Mouse (Mus musculus): ENCODE data around the gene Ovol3. TPM values are rescaled to one million over a fixed set of nuclear protein-coding genes. Genes with fewer than 3 reads are reported as not detected.
A peak's percentile ranks its signal among the peaks of the same experiment; 100 is the strongest.
"Not testable (repeated sequence)": the region's sequence is repeated elsewhere in the genome, so short reads cannot be mapped to it uniquely, and the experiment has no call there.

Ovol3 gene
- polyA plus RNA-seq, 1 experiment from 2014 or later = not detected

- H3K9ac ChIP-seq (ENCODE audit: low read depth, low read length); H3K4me3 ChIP-seq (ENCODE audit: low read depth, low read length); H3K27ac ChIP-seq (ENCODE audit: low read length); H3K4me2 ChIP-seq (ENCODE audit: low read length); H3K9me3 ChIP-seq (replicated peaks; ENCODE audit: control insufficient read depth, low read length, poor library complexity, severe bottlenecking); ATAC-seq; H3K36me3 ChIP-seq (ENCODE audit: control insufficient read depth, insufficient read depth, low read length); H3K4me1 ChIP-seq (ENCODE audit: control insufficient read depth, insufficient read depth, low read length); H3K27me3 ChIP-seq (ENCODE audit: control insufficient read depth, insufficient read depth, low read depth, low read length): not testable (repeated sequence)
- WGBS = 94% methylated on average over 5 of the region's 5 CpGs
These were observed 34.9 kb downstream of the Ovol3 start for GRCm38 (mm10) chr7:30200661-30201060.

DNA sequence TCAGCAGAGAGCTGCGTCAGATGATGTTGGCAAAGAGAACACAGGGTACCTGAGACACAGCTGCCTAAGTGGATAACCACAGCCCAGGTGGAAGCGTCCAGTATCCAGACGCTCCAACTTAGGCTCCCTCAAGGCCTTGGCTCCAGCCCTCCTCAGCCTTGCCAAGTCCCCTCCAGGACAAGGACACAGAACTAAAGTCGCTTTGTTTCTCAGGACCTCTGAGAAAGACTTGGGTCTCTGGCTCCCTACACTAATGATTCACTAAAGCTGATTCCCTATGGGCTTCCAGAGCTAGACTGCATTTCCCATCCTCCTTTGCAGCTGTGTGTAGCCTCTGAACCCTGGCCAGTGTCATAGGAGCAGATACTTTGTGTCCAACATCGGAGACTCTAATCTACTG lies 35.3 kb downstream of the Ovol3 start:
- 81% methylated on average over 5 of the region's 5 CpGs for WGBS
- ATAC-seq = no peak

DNA sequence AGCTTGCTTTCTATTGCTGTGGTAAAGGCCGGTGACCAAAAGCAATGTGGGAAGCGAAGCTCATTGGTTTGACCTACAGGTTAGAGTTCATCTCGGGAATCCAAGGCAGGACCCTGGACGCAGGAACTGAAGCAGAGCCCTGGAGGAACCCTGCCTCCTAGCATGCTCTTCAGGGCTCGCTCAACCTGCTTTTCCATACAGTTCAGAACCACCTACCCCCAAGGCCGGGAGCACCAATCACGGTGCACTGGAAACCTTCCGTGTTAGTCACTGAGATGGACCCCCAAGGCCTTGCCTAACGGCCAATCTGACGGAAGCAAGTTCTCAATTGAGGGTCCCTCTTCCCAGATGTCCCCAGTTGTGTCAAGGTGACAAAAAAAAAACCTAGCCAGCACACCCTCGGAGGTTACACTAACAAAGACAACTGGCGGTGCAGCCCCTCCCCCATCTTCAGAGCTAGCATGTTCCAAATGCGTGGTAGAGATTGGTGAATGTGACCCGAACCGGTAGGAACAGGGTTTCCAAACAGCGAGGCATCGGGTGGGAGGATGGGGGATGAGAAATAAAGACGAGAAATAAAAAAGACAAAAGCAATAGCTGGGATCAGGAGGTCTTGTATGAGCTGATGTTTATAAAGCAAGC lies 35.9 kb downstream of the Ovol3 start:
- Histone ChIP-seq H3K27ac (ENCODE audit: low read length) (no peak overlapping the region), H3K27me3 (ENCODE audit: control insufficient read depth, insufficient read depth, low read depth, low read length) (no peaks in the 10 kb centered on the region), H3K9ac (ENCODE audit: low read depth, low read length) (no peak overlapping the region), H3K4me3 (ENCODE audit: low read depth, low read length) (no peak overlapping the region), H3K4me1 (ENCODE audit: control insufficient read depth, insufficient read depth, low read length) (peaks cover 6% of the 10 kb centered on the region; the same call in 1 of the 2 replicates), H3K4me2 (ENCODE audit: low read length) (no peak overlapping the region), H3K9me3 (replicated peaks; ENCODE audit: control insufficient read depth, low read length, poor library complexity, severe bottlenecking) (no peaks in the 10 kb centered on the region), H3K36me3 (ENCODE audit: control insufficient read depth, insufficient read depth, low read length) (no peaks in the 10 kb centered on the region)
- 80% methylated on average over 18 of the region's 18 CpGs for WGBS
- ATAC-seq = no peak

More for the DNA sequence above, 35.3 kb downstream of the Ovol3 start:
- Histone ChIP-seq H3K9ac (ENCODE audit: low read depth, low read length) (no peak overlapping the region), H3K9me3 (replicated peaks; ENCODE audit: control insufficient read depth, low read length, poor library complexity, severe bottlenecking) (no peaks in the 10 kb centered on the region), H3K4me1 (ENCODE audit: control insufficient read depth, insufficient read depth, low read length) (peaks cover 5% of the 10 kb centered on the region; the same call in 1 of the 2 replicates), H3K4me3 (ENCODE audit: low read depth, low read length) (no peak overlapping the region), H3K27me3 (ENCODE audit: control insufficient read depth, insufficient read depth, low read depth, low read length) (no peaks in the 10 kb centered on the region), H3K36me3 (ENCODE audit: control insufficient read depth, insufficient read depth, low read length) (no peaks in the 10 kb centered on the region), H3K4me2 (ENCODE audit: low read length) (no peak overlapping the region), H3K27ac (ENCODE audit: low read length) (no peak overlapping the region)

DNA sequence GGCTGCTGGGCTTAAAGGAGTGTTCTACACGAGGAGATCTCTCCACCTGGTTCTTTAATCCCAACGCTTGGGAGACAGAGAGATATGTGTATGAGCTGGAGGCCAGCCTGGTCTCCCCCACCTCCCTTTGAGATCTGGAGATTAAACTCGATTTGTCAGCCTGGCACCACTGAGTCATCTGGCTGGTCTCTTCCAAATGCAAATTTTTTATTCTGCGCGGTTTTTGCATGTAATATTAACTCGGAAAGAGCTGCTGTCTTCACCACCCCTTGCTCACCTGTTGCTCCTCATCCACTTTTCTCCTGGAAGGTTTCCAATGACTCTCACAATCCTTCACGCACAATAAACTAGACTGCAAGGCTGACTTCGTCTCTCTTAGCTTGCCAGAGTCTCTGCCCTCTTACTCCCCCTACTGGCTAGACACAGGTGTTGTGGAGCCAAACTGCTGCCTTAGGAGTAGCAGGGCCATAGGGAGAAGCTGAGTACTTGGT lies 37.0 kb downstream of the Ovol3 start, which contains the start of gene Capns1:
Gene Capns1, minus strand, starts transcription at position 331 of the 491 bp plus-strand sequence.
- H3K4me3 ChIP-seq (ENCODE audit: low read depth, low read length) = peak within 1 kb of the TSS; percentile 5; the same call in 1 of the 2 replicates

DNA sequence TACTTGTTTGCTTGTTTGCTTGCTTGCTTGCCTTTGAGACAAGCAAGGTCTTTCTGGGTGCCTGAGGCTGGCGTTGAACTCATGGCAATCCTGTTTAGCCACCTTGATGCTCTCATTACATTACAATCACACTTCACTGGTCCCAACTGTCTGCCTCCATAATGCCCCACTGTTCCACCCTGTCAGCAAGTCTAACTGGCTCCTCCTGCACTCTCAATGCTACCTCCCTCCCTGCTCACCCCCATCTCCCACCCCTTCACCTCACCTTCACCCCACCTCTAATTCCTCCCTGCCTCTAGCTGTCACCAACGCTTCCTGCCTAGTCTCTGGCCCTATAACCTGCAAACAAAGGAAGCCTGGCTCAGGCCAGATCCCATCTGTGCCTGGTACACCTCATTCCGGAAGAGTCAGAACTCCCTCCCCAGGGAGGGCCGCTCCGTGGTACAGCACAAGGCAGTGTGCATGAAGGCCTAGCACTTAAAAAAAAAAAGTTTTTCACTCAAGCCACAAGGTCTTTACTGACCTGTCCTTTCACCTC lies 37.9 kb downstream of the Ovol3 start:
- no peaks in the 10 kb centered on the region for H3K27me3 ChIP-seq (ENCODE audit: control insufficient read depth, insufficient read depth, low read depth, low read length)
- peaks cover 14% of the 10 kb centered on the region for H3K4me1 ChIP-seq (ENCODE audit: control insufficient read depth, insufficient read depth, low read length)
- no peak overlapping the region for H3K4me3 ChIP-seq (ENCODE audit: low read depth, low read length)
- H3K9ac ChIP-seq (ENCODE audit: low read depth, low read length) = no peak overlapping the region
- H3K4me2 ChIP-seq (ENCODE audit: low read length) = no peak overlapping the region
- ATAC-seq = no peak
- no peaks in the 10 kb centered on the region for H3K36me3 ChIP-seq (ENCODE audit: control insufficient read depth, insufficient read depth, low read length)
- no peaks in the 10 kb centered on the region for H3K9me3 ChIP-seq (replicated peaks; ENCODE audit: control insufficient read depth, low read length, poor library complexity, severe bottlenecking)
- WGBS = 73% methylated on average over 5 of the region's 5 CpGs
- no peak overlapping the region for H3K27ac ChIP-seq (ENCODE audit: low read length)

More for the DNA sequence above, 37.0 kb downstream of the Ovol3 start, which contains the start of gene Capns1:
- Histone ChIP-seq H3K4me2 (ENCODE audit: low read length) (peak within 1 kb of the TSS; percentile 26), H3K27me3 (ENCODE audit: control insufficient read depth, insufficient read depth, low read depth, low read length) (no peaks in the 10 kb centered on the region), H3K27ac (ENCODE audit: low read length) (no peak within 1 kb of the TSS), H3K4me1 (ENCODE audit: control insufficient read depth, insufficient read depth, low read length) (peaks cover 6% of the 10 kb centered on the region; the same call in 1 of the 2 replicates), H3K9me3 (replicated peaks; ENCODE audit: control insufficient read depth, low read length, poor library complexity, severe bottlenecking) (no peaks in the 10 kb centered on the region), H3K36me3 (ENCODE audit: control insufficient read depth, insufficient read depth, low read length) (no peaks in the 10 kb centered on the region), H3K9ac (ENCODE audit: low read depth, low read length) (0 out of 2 replicates have a peak within 1 kb of the TSS, but pooled peaks have one; percentile 0)
- 5% methylated on average over 8 of the region's 8 CpGs for WGBS
- no peak for ATAC-seq

- ATAC-seq = no peak
- Histone ChIP-seq H3K4me3 (ENCODE audit: low read depth, low read length) (no peak overlapping the region), H3K27ac (ENCODE audit: low read length) (no peak overlapping the region), H3K9me3 (replicated peaks; ENCODE audit: control insufficient read depth, low read length, poor library complexity, severe bottlenecking) (no peaks in the 10 kb centered on the region), H3K36me3 (ENCODE audit: control insufficient read depth, insufficient read depth, low read length) (peaks cover 8% of the 10 kb centered on the region), H3K9ac (ENCODE audit: low read depth, low read length) (no peak overlapping the region), H3K4me1 (ENCODE audit: control insufficient read depth, insufficient read depth, low read length) (peaks cover 16% of the 10 kb centered on the region), H3K4me2 (ENCODE audit: low read length) (no peak overlapping the region), H3K27me3 (ENCODE audit: control insufficient read depth, insufficient read depth, low read depth, low read length) (no peaks in the 10 kb centered on the region)
- WGBS = 75% methylated on average over 6 of the region's 6 CpGs
These were observed 39.4 kb downstream of the Ovol3 start for GRCm38 (mm10) chr7:30196171-30196570.

- H3K4me3 ChIP-seq (ENCODE audit: low read depth, low read length) = peak overlapping the region; percentile 83; the same call in 1 of the 2 replicates
- no peak for ATAC-seq
- H3K36me3 ChIP-seq (ENCODE audit: control insufficient read depth, insufficient read depth, low read length) = peaks cover 8% of the 10 kb centered on the region
- H3K4me2 ChIP-seq (ENCODE audit: low read length) = peak overlapping the region; percentile 65
- no peaks in the 10 kb centered on the region for H3K9me3 ChIP-seq (replicated peaks; ENCODE audit: control insufficient read depth, low read length, poor library complexity, severe bottlenecking)
- H3K9ac ChIP-seq (ENCODE audit: low read depth, low read length) = peak overlapping the region; percentile 87; the same call in 1 of the 2 replicates
- peaks cover 16% of the 10 kb centered on the region for H3K4me1 ChIP-seq (ENCODE audit: control insufficient read depth, insufficient read depth, low read length)
- H3K27ac ChIP-seq (ENCODE audit: low read length) = no peak overlapping the region; the same call in 1 of the 2 replicates
- no peaks in the 10 kb centered on the region for H3K27me3 ChIP-seq (ENCODE audit: control insufficient read depth, insufficient read depth, low read depth, low read length)
- WGBS = 75% methylated on average over 6 of the region's 6 CpGs
These were observed 40.1 kb downstream of the Ovol3 start for GRCm38 (mm10) chr7:30195461-30195860.

GRCm38 (mm10) chr7:30194884-30195283 lies 40.6 kb downstream of the Ovol3 start:
- Histone ChIP-seq H3K27me3 (ENCODE audit: control insufficient read depth, insufficient read depth, low read depth, low read length) (no peaks in the 10 kb centered on the region), H3K4me2 (ENCODE audit: low read length) (peak overlapping the region; percentile 65), H3K27ac (ENCODE audit: low read length) (peak overlapping the region; percentile 84), H3K4me1 (ENCODE audit: control insufficient read depth, insufficient read depth, low read length) (peaks cover 16% of the 10 kb centered on the region), H3K9ac (ENCODE audit: low read depth, low read length) (peak overlapping the region; percentile 87), H3K4me3 (ENCODE audit: low read depth, low read length) (peak overlapping the region; percentile 83), H3K36me3 (ENCODE audit: control insufficient read depth, insufficient read depth, low read length) (peaks cover 13% of the 10 kb centered on the region), H3K9me3 (replicated peaks; ENCODE audit: control insufficient read depth, low read length, poor library complexity, severe bottlenecking) (no peaks in the 10 kb centered on the region)
- WGBS = under 1% methylated on average over 28 of the region's 28 CpGs
- ATAC-seq = peak; percentile 91
